Mouse (Mus musculus) kidney, adult 8-10 months (tissue): Measurements from ENCODE around the gene Clint1.

Experiments used
- DNase-seq, 2 experiments: peaks; one replicate each; pipeline ENCODE4 v3.0.0; 2022

The Clint1 gene

GRCm38 (mm10) chr11:45937478-45937877, 85.6 kb downstream of the Clint1 start:
- no peak for DNase-seq

GRCm38 (mm10) chr11:45938917-45939316, 87.1 kb downstream of the Clint1 start:
- DNase-seq = no peak

- DNase-seq = no peak
Observed at GRCm38 (mm10) chr11:45942281-45942680, 90.4 kb downstream of the Clint1 start.

DNA sequence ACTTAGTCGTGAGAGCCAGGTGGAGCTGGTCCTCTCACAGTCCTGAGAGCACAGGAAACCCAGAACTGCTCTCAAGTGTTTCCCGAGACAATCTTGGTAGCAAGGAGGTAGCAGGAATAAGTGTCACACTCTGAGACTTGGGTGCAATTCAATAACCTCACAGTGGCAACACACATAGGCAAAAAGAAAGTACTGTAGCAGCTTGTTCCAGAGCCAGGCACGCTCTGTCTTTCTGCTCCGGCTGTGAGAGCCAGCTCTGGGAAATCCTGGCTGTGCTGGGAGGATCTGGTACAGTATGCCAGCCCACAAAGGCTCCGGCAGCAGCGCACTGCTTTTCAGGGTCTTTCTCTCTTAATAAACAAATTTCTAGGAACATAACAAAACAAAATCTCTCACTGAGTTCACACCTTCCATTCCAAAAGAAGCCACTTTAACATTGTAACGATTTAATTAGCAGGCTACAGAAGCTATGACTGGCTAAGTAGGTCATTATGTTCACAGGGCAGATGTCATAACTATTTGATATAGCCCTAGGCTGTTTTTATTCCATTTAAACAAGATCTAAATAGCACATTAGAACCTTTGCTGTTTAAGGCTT, 91.4 kb downstream of the Clint1 start:
- DNase-seq = no peak

DNA sequence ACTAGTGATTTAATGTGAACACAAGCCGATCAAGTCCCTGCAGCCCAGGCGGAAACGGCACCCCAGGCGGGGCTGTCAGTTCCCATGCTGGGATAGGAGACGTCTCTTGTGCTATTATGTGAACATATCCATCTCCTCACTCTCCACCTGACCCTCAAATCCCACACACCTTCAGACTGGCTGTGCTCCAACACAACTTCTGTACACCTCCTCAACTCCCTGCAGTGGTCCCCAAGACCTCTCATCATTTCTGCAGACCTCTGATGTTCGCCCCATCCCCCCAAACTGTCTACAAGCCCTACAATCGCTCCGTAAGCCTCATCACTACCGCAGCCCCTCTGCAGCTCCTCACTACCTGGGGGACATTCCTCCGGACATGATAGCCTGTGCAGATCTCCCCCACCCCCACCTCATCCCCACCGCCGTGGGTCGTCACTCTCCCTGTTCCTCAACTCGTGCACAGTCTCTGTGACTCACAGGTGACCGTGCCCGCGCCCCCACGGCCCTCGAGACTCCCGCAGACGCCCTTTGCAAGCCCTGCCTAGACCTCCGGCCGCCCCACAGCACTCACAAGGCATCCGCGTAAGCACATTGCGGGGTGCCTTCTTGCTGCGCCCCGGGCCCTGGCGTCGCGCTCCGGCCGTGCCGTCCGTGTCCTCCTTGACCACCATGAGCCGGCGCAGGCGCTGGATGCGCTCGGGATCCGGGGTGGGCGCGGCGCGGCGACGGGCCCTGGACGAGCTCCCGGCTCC, 92.2 kb downstream of the Clint1 start:
- DNase-seq = no peak

GRCm38 (mm10) chr11:45944643-45945156, 92.8 kb downstream of the Clint1 start, which contains the start of gene Lsm11:
TSS of gene Lsm11 (minus strand) at chr11:45944935.
- DNase-seq = peak; percentile 93 to 98

DNA sequence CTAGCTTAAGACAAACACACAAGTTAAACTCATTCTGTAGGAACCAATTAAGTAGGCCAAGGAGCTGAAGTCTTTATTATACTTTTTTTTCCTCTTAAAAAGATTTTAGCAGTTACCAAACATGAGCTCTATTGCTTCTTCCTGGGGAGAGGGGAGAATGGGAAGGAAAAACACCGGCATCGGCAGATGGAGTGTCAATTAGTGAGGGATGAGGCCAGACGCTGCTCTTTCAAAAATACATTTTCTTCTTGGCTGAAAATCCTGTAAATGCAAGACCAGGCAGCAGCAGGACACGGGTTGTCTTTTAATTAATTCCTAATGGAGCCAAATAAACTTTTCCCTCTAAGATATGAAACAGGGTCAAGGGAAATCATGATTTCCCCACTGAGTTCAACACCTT, 94.9 kb downstream of the Clint1 start:
- DNase-seq = no peak

- no peak for DNase-seq
Observed at GRCm38 (mm10) chr11:45947491-45947890, 95.6 kb downstream of the Clint1 start.

DNA sequence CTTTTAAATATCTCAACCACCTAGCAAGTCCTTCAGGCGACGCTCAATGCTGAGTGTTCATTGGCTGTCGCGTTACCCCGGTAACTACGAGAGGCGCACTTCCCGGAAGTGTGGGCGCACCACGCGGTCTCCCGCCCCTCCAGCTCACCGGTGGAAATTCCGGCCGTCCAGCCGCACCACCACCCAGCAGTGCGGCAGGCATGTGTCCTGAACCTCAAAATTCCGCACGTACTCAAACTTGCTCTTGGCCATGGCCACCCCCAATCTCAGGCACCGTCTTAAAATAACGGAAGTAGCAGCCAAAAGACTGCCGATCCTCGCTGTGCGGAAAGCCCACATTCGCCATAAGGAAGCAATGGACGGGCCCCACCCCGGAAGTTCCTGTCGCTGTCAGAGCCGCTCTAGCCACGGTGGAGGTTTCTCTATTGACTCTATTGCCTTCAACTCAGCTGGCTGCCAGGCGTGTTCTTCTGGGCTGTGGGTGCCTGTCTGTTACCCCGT, 103.3 kb downstream of the Clint1 start, which contains the start of gene Thg1l:
Gene Thg1l (minus strand): TSS at position 368 of the 501 bp plus-strand sequence.
- DNase-seq = peak; percentile 88 to 92

DNA sequence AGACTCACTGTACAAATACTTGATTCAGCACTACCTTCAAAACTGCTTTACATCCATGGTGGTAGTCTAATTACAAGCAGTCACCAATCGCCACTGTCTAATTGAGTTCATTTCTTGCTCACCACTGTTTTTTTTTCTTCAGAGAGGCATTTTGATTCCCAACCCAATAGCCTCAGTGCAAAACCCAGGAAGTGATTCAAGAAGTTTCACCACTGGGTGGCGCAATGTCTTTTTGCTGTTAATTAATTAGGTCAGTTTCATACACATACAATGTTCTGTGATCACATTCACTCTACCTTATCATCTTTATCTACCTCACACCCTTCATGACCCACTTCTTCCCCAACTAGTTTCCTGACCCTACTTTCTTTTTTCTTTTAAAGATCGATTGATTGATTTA, 107.7 kb downstream of the Clint1 start:
- no peak for DNase-seq

DNA sequence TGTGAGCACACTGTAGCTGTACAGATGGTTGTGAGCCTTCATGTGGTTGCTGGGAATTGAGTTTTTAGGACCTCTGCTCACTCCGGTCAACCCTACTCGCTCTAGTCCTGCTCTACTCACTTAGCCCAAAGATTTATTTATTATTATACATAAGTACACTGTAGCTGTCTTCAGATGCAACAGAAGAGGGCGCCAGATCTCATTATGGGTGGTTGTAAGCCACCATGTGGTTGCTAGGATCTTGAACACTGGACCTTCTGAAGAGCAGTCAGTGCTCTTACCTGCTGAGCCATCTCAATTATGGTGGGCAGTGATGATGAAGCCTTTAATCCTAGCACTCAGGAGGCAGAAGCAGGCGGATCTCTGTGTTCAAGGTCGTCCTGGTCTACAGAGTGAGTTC, 108.2 kb downstream of the Clint1 start:
- DNase-seq = no peak
